Mouse (Mus musculus) CD4-positive naive resting alpha-beta T cell, adult 57 days (primary cell): ENCODE measurements around the gene Atp6v0d1. TPM values are rescaled to one million over a fixed set of nuclear protein-coding genes. Genes with fewer than 3 reads are reported as not detected.

Experiments
- total RNA-seq: library from RNA; stranded (reverse); gene quantifications from one replicate; pipeline ENCODE4 v1.2.4, GENCODE M21; 2023

The Atp6v0d1 gene
- total RNA-seq: 56.7 TPM

GRCm38 (mm10) chr8:105565952-105566702 lies at the start of gene Atp6v0d1:
Gene Atp6v0d1 (minus strand): TSS chr8:105566047.

GRCm38 (mm10) chr8:105604804-105605381 lies 39.0 kb upstream of the Atp6v0d1 start, which contains the start of gene Ripor1:
Gene Ripor1 (plus strand): TSS chr8:105605255.

GRCm38 (mm10) chr8:105518436-105519313 lies 47.2 kb downstream of the Atp6v0d1 start, which contains the start of gene Hsd11b2:
Gene Hsd11b2 (plus strand): TSS chr8:105518755.

GRCm38 (mm10) chr8:105496439-105497180 lies 69.2 kb downstream of the Atp6v0d1 start, which contains the start of gene Zdhhc1:
Gene Zdhhc1 (minus strand): TSS chr8:105496902.

Other genes with a start within 250 kb of the Atp6v0d1 start
- 7.3 TPM for gene Lrrc29, start 239.8 kb downstream of the Atp6v0d1 start, total RNA-seq
- 33.2 TPM for gene Tmem208, start 239.7 kb downstream of the Atp6v0d1 start, total RNA-seq
- 27.3 TPM for gene Fhod1, start 218.1 kb downstream of the Atp6v0d1 start, total RNA-seq
- 0.44 TPM for gene Slc9a5, start 217.2 kb downstream of the Atp6v0d1 start, total RNA-seq
- not detected for gene Plekhg4, start 192.8 kb downstream of the Atp6v0d1 start, total RNA-seq
- not detected for gene Kctd19, start 152.5 kb downstream of the Atp6v0d1 start, total RNA-seq
- gene Lrrc36, start 152.5 kb downstream of the Atp6v0d1 start, total RNA-seq: not detected
- 1.8 TPM for gene Tppp3, start 94.5 kb downstream of the Atp6v0d1 start, total RNA-seq
- gene Zdhhc1, start 69.1 kb downstream of the Atp6v0d1 start, total RNA-seq: 4.1 TPM
- gene Hsd11b2, start 47.3 kb downstream of the Atp6v0d1 start, total RNA-seq: not detected
- gene Ripor1, start 39.2 kb upstream of the Atp6v0d1 start, total RNA-seq: 25.7 TPM
- 159 TPM for gene Ctcf, start 70.5 kb upstream of the Atp6v0d1 start, total RNA-seq
- not detected for gene Agrp, start 71.3 kb upstream of the Atp6v0d1 start, total RNA-seq
- gene Carmil2, start 120.2 kb upstream of the Atp6v0d1 start, total RNA-seq: 147 TPM
- gene Acd, start 135.1 kb upstream of the Atp6v0d1 start, total RNA-seq: 50.7 TPM
- 13.1 TPM for gene Pard6a, start 135.1 kb upstream of the Atp6v0d1 start, total RNA-seq
- gene 4933405L10Rik, start 141.6 kb upstream of the Atp6v0d1 start, total RNA-seq: not detected
- 2.6 TPM for gene Enkd1, start 142.2 kb upstream of the Atp6v0d1 start, total RNA-seq
- gene Gfod2, start 192.6 kb upstream of the Atp6v0d1 start, total RNA-seq: 10.1 TPM